Mouse (Mus musculus) left cerebral cortex, adult 2 months (tissue): ENCODE measurements at regions not wholly inside any gene's neighbourhood (a gene's known extent, or its start where the extent isn't known, plus 50 kb on each side); places are given as distances from the start of the nearest gene placed in this dataset.
A peak's percentile ranks its signal among the peaks of the same experiment; 100 is the strongest.

Source experiments
- DNase-seq, 2 experiments: peaks; one replicate each; pipeline ENCODE4 v3.0.0; 2021 to 2022; ENCODE audit warnings: low spot score in 2 of 2, mixed read lengths in 1 of 2; ENCODE audit errors: extremely low spot score in 1 of 2
- H3K27ac ChIP-seq: fragments of 200-600 bp; 2 replicates; pipeline ENCODE4 v1.8.1; 2022
- H3K4me3 ChIP-seq: fragments of 200-600 bp; 2 replicates; pipeline ENCODE4 v1.8.1; 2022
- CTCF ChIP-seq: fragments of 200-600 bp; IDR thresholded peaks from 2 replicates; pipeline ENCODE4 v1.8.1; 2022; ENCODE audit warnings: antibody characterized with exemption, mild to moderate bottlenecking, moderate library complexity
- intact Hi-C: fragments of 180-260 bp; cut with DNase I; formaldehyde crosslinking; loops from one replicate; pipeline ENCODE4 v1.15.1; 2025

DNA sequence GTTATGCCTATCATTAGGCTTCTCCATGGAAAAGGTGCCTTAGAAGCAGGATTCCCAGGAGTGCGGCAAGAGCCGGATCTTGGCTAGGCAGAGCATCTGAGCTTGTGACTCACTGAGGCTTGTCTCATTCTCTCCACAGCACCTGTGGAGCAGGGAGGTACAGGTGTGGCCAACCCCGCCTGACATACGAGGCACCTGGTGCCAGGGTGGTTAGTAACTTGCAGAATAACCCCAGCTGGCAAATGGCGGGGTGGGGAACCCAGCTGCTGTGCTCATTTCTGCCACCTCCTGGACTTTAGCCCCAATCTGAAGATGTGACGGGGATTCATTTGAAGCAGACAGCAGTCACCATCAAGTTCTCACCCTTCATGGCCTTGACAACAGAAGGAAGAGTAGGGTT is 96.2 kb downstream of the Pdgfra start:
- no peak overlapping the region for H3K4me3 ChIP-seq
- intact Hi-C loops: no loop called here
- no peak for DNase-seq
- H3K27ac ChIP-seq: no peak overlapping the region
- TF ChIP-seq CTCF: no peak

DNA sequence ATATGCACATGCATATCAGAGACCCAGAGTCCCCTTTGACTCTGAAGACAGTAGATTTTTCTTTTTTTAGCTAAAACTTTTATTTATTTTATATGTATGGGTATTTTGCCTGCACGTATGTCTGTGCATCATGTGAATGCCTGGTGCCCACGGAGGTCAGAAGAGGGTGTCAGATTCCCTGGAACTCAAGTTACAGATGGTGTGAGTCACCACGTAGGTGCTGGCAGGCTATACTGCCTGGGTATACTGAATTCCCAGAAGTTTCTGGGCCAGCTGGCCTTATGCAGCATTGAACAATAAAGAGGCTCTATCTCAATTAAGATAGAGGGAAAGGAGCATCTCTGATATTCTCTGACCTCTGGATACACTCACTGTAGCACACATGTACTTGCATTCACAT is 97.6 kb downstream of the Pdgfra start:
- TF ChIP-seq CTCF: no peak
- intact Hi-C loops: no loop called here
- DNase-seq: no peak
- Histone ChIP-seq H3K4me3 (no peak overlapping the region), H3K27ac (no peak overlapping the region)

DNA sequence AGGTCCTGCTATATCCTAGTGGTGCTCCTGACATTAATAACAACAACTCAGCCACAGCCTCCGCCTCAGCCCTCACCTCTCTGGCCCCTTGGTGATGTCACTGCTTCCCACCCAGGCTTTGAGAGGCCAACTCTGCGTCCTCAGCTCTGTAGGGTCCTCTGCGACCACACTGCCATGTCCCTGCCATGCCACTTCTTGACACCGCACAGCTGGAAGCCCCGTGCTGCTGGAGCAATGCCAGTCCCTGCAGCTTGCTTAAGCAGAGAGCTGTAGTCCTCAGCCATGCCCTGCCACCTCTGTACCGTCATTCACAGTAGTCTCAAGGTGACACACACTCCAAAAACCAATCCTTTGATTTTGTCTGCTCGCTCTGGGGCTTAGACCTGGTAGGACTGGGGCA is 101.3 kb downstream of the Pdgfra start:
- Histone ChIP-seq H3K27ac (no peak overlapping the region), H3K4me3 (no peak overlapping the region)
- intact Hi-C loops: no loop called here

DNA sequence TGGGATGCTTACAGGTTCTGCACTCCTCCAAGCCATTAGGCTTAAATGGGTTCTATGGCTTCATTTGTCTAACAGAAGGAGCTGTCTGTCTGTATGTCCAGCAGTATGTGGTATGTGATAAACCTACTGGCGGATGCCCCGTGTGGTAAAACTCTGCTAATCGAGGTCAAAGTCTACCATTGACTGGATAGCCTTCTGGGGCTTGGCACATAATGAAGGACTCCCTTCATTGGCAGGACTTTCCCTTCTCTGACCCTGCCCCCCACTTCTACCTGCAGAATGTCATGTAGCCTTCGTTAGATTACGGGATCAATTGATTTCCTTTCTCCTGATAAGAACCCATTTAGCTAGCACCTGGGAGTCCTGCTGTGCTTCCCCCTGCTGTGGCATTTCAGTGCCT is 101.7 kb downstream of the Pdgfra start:
- H3K4me3 ChIP-seq: no peak overlapping the region
- no peak for TF ChIP-seq CTCF
- intact Hi-C loops: no loop called here
- no peak for DNase-seq
- no peak overlapping the region for H3K27ac ChIP-seq

More for the DNA sequence above, 101.3 kb downstream of the Pdgfra start:
- no peak for TF ChIP-seq CTCF
- DNase-seq: no peak

DNA sequence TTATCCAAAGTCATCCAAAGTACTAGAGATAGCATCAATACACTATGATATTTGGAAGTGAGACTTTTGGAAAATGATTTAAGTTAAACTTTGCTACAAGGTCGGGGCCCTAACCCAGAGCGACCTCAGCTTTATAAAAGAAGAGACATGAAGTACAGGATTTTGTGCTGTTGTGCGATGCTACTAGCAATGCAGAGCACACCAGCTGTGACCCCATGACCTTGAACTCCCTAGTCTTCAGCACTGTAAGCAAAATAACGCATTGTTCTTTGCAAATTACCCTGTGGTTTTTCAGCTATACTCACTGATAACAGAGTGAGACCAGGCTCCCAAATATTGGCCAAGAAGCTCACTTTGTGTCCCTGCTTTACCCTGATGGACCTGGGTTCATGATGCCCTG is 104.1 kb downstream of the Pdgfra start:
- no peak for TF ChIP-seq CTCF
- intact Hi-C loops: no loop called here
- no peak overlapping the region for H3K27ac ChIP-seq
- no peak overlapping the region for H3K4me3 ChIP-seq
- DNase-seq: no peak

DNA sequence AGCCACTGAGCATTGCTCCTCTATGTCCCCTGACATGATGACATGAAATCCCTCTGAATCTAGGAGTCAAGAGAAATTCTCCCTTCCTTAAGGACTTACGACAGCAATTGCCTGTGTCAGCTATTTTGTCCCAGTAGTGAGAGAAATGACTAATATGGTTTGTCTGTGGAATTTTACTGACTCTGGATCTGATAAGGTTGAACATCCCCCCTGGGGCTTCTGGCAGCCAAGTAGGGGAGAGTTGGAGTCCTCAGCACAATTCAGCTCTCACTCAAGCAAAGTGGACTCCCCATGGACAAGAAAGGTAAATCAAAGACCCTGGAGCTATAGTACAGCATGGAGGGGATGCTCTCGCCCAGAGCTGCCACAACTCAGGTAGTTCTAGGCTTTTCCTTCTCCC is 105.0 kb downstream of the Pdgfra start:
- no peak for TF ChIP-seq CTCF
- no peak overlapping the region for H3K27ac ChIP-seq
- intact Hi-C loops: no loop called here
- H3K4me3 ChIP-seq: no peak overlapping the region
- no peak for DNase-seq

DNA sequence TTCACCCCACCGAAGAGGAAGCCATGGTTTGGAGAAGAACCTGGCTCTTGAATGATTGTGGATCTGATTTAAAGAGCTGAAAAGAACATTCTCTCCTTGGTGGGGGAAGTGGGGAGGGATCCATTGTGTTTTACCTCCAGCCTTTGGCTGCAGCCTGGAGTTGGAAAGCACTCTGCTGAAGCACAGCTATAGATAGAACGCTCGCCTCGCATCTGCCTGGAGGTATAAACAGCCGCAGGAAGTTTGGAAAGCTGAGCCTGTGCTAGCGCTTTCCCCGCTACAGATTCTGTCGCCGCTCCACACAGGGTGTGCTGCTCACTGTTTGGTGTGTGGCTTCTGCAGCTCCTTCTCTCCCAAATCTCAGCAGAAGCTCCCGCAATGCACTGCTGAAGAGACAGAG is 108.2 kb downstream of the Pdgfra start:
- H3K4me3 ChIP-seq: no peak overlapping the region
- TF ChIP-seq CTCF: no peak
- DNase-seq: peak; percentile 25 to 38
- no peak overlapping the region; the same call in 1 of the 2 replicates for H3K27ac ChIP-seq
- intact Hi-C loops: no loop called here

DNA sequence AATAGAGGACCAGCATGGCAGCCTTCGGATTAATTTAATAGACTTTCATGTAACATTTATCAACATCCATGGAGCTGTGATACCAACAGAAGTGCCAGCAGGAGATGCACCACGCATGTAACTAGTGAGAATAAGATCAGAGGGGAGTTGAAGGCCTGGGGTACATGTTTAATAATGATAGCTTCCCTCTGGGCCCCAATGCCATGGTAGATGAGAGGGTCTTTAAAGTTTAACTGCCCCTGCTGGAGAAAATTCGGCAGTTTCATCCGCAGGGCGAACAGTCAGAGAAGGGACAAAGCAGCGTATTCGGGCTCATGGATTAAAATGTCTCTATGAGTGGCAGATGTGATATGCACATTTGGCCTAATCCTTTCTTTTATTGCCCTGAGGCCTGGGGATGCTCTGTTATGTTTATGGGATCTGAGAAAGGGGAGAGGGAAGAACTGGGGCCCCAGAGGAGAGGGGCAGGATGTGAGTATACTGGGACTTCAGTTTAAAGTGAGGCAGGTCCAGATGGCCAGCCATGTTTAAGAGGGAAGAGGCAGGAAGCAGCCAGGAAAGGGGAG is 114.1 kb downstream of the Pdgfra start:
- Histone ChIP-seq H3K4me3 (no peak overlapping the region), H3K27ac (no peak overlapping the region)
- intact Hi-C loops: no loop called here
- no peak for TF ChIP-seq CTCF
- no peak for DNase-seq

DNA sequence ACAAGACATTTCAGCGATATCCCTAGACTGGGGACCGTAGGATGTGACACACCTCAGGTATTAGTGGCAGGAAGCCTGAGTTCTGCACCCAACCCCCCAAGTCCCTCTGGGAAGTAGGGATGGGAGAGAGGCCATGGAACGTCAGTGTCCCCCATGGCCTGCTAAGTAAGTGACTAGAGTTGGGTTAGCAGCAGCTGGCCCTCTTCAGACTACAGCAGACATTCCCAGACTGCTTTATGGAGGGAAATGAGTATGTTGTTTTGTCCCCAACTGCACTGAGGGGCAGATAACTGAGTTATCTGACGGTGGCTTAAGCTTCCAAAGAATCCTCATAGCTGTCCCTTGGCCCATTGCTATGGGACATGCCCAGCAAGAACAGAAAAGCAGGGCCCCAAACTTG is 114.8 kb downstream of the Pdgfra start:
- Histone ChIP-seq H3K27ac (no peak overlapping the region), H3K4me3 (no peak overlapping the region)
- intact Hi-C loops: no loop called here
- DNase-seq: no peak
- TF ChIP-seq CTCF: no peak

DNA sequence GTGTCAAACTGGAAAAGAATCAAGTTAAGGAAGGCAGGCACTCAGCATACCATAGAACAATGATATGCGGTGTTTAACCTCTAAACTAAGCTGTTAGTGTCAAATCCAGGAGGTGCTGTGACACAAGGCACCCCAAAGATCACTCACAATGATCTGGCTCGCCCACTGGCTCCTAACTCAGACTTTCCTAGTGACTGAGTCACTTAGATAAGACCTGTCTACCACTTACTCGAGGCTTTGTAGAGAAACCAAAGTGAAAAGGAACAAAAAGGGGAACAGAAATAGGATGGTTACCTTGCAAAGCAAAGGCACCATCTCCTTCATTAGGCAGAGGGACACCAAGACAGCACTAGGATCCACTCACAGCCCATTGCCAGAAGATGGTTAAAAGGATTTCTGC is 115.7 kb downstream of the Pdgfra start:
- no peak for DNase-seq
- TF ChIP-seq CTCF: no peak
- Histone ChIP-seq H3K4me3 (no peak overlapping the region), H3K27ac (no peak overlapping the region)
- intact Hi-C loops: no loop called here

DNA sequence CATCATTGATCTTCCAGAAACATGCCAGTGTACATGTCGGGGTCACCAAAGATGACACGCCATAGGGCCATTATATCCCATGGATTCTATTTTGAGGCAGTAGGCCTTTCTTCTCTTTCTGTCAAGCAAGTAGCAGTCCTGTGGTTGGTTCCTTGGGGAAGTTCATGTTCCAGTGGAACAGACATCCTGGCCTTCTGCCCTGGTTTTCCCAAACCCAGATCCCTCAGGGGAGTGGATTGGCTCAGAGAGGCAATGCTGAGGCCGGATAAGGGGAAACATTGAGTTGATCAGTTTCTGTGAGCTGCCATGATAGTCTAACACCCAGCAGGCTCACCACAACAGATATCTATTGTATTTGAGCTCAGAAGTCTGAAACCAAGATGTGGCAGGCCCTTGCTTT is 125.9 kb downstream of the Pdgfra start:
- DNase-seq: no peak
- Histone ChIP-seq H3K27ac (no peak overlapping the region), H3K4me3 (no peak overlapping the region)
- no peak for TF ChIP-seq CTCF
- intact Hi-C loops: no loop called here

DNA sequence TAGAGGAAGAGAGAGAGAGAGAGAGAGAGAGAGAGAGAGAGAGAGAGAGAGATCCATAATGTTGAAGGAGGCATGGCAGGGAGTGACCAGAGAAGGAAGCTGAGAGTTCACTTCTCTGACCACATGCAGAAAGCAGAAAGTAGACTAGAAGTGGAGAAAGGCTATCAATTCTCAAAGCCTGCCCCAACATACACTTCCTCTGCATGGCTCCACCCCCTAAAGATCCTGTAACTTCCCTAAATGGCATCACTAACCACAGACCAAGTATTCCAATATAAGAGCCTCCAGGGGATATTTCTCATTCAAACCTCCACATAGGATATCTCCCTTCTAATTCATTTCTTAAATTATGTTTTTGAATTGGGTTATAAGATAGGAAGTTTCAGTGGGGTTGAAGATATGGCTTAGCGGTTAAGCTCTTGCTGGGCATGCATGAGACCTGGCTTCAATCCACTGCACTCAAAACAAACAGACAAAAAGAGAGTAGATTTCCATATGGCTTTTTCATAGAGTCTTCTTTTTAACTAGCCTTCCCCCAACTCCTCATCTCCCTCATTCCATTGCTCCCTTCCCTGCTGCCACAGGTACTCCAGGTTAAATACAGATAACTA is 127.6 kb downstream of the Pdgfra start:
- no peak for DNase-seq
- no peak overlapping the region for H3K4me3 ChIP-seq
- TF ChIP-seq CTCF: no peak
- H3K27ac ChIP-seq: no peak overlapping the region
- intact Hi-C loops: no loop called here

DNA sequence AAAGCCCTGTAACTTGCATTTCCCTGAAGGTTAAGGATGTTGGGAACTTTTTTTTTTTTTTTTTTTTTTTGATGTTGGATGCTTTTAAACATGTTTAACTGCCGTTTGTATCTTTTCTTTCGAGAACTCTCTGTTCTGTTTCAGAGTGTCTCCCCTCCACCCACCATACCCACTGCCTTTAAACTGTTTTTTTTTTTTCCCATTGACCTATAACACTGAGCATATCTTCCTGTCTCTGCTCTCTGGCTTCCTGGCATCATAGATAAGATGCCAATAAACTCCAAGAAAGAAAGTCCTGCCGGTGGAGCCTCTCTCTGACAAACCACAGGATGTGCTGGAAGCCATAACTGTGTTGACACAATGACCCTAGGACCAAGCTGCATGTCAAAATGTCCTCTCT is 128.6 kb downstream of the Pdgfra start:
- no peak for TF ChIP-seq CTCF
- intact Hi-C loops: no loop called here
- no peak overlapping the region for H3K4me3 ChIP-seq
- DNase-seq: no peak
- no peak overlapping the region for H3K27ac ChIP-seq

DNA sequence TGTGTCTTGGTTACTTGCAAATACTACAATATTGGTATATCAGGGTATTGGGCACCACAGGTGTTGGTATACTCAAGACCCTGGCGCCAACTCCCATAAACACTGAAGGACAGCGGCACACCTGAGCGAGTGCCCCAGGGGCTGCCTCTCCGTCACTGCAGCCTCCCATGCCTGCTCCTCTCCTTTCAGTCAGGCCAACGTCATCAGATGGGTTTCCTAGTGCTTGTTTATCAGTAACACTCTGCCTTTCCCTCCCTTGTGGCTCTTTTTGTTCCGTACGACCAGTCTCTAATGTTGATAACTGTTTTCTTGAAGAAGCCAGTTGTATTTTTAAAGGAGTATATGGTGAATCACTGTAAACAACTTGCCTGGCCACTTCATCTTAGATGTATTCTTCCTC is 129.4 kb downstream of the Pdgfra start:
- intact Hi-C loops: no loop called here
- no peak for DNase-seq
- Histone ChIP-seq H3K27ac (no peak overlapping the region), H3K4me3 (no peak overlapping the region)
- TF ChIP-seq CTCF: no peak
